Mouse (Mus musculus): ENCODE measurements around the gene Sez6l2.

GRCm38 (mm10) chr7:126982054-126982453 is 31.7 kb downstream of the Sez6l2 start:
- TF ChIP-seq CTCF (IDR thresholded peaks at IDR 0.05; ENCODE audit: low read depth, low read length) (no peak), POLR2A (IDR thresholded peaks at IDR 0.05; ENCODE audit: borderline replicate concordance, low read depth, low read length) (no peak)
